ENCODE assay signal across 20 mouse cellular contexts in the genomic region with DNA sequence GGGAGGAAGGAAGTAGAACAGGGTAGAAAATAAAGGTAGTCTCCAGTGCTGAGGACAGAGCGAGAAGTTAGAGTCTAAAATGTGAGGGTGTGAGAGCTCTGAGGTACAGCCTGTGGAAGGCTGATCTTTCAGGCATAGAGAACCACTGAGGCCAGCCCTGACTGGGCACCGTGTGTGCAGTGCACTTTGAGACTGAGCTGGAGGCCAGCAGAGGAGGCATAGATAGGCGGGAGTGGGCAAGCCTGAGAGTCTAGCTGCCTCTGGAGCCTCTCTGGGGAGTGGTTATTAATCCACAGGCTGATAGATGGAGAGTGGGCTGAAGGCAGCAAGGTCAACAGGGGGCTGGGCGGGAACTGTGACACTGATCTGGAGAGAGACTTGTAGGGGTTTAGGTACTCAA. TPM values are rescaled to one million over a fixed set of nuclear protein-coding genes. Genes with fewer than 3 reads are reported as not detected.
DNase-seq lines count a peak whose midpoint lies in the region; ATAC-seq lines count a peak whose summit lies in the region.
"Had no signal": no experiment of that assay in that cellular context is flagged by ENCODE, and none has a peak within 500 bp of the region (broad histone marks: within the 10 kb centered on the region; RNA-seq: fewer than 3 reads in every experiment).

No protein-coding gene starts in this region.

- ATAC-seq in forebrain, embryonic 13.5 days: no peak
- no peak for ATAC-seq in forebrain, embryonic 16.5 days
- ATAC-seq in lung, embryonic 16.5 days (ENCODE audit: low read depth): no peak
- peak; percentile 63 for ATAC-seq in intestine, embryonic 16.5 days

- H3K27me3 ChIP-seq in forebrain, embryonic 13.5 days: no peaks in the 10 kb centered on the region
- H3K27me3 ChIP-seq in forebrain, embryonic 16.5 days (replicated peaks; ENCODE audit: control insufficient read depth, insufficient read depth, low read length): no peaks in the 10 kb centered on the region
- no peaks in the 10 kb centered on the region for H3K27me3 ChIP-seq in lung, embryonic 16.5 days (ENCODE audit: control insufficient read depth, insufficient read depth, low read depth, low read length)
- H3K27me3 ChIP-seq in intestine, embryonic 16.5 days (replicated peaks; ENCODE audit: control insufficient read depth, insufficient read depth, low read length): no peaks in the 10 kb centered on the region
- H3K27me3 ChIP-seq: embryonic facial prominence, embryonic 15.5 days; hindbrain, embryonic 12.5 days; limb, embryonic 15.5 days; neural tube, embryonic 13.5 days had no signal

- 79% methylated on average over 4 of the region's 4 CpGs for WGBS in forebrain, embryonic 13.5 days
- 85% methylated on average over 4 of the region's 4 CpGs for WGBS in forebrain, embryonic 16.5 days
- 35% methylated on average over 4 of the region's 4 CpGs for WGBS in lung, embryonic 16.5 days
- 47% methylated on average over 4 of the region's 4 CpGs for WGBS in intestine, embryonic 16.5 days

- H3K27ac ChIP-seq in forebrain, embryonic 13.5 days: no peak overlapping the region
- H3K27ac ChIP-seq in forebrain, embryonic 16.5 days (ENCODE audit: low read length): no peak overlapping the region
- H3K27ac ChIP-seq in lung, embryonic 16.5 days (ENCODE audit: low read length): peak overlapping the region; percentile 59; the same call in 1 of the 2 replicates
- H3K27ac ChIP-seq in intestine, embryonic 16.5 days (ENCODE audit: low read length): peak overlapping the region; percentile 65
- H3K27ac ChIP-seq: embryonic facial prominence, embryonic 15.5 days; limb, embryonic 15.5 days; liver, embryonic 15.5 days had no signal

- peaks cover 29% of the 10 kb centered on the region for H3K4me1 ChIP-seq in forebrain, embryonic 13.5 days
- H3K4me1 ChIP-seq in forebrain, embryonic 16.5 days (replicated peaks; ENCODE audit: control insufficient read depth, insufficient read depth, low read length): peaks cover 20% of the 10 kb centered on the region
- peaks cover 25% of the 10 kb centered on the region for H3K4me1 ChIP-seq in lung, embryonic 16.5 days (replicated peaks; ENCODE audit: control insufficient read depth, insufficient read depth, low read length)
- H3K4me1 ChIP-seq in intestine, embryonic 16.5 days (ENCODE audit: control insufficient read depth, insufficient read depth, low read length): peaks cover 21% of the 10 kb centered on the region

- H3K9me3 ChIP-seq in forebrain, embryonic 13.5 days (replicated peaks): no peaks in the 10 kb centered on the region
- no peaks in the 10 kb centered on the region for H3K9me3 ChIP-seq in forebrain, embryonic 16.5 days (ENCODE audit: control insufficient read depth, low read length)
- H3K9me3 ChIP-seq in lung, embryonic 16.5 days (ENCODE audit: control insufficient read depth, low read length): no peaks in the 10 kb centered on the region
- no peaks in the 10 kb centered on the region for H3K9me3 ChIP-seq in intestine, embryonic 16.5 days (ENCODE audit: control insufficient read depth, low read length)
- H3K9me3 ChIP-seq: embryonic facial prominence, embryonic 15.5 days; hindbrain, embryonic 12.5 days; limb, embryonic 15.5 days; liver, embryonic 15.5 days; neural tube, embryonic 13.5 days had no signal

- H3K36me3 ChIP-seq in forebrain, embryonic 13.5 days (ENCODE audit: poor library complexity, severe bottlenecking): 0 out of 2 replicates have a peak, but pooled peaks cover 1% of the 10 kb centered on the region
- H3K36me3 ChIP-seq in forebrain, embryonic 16.5 days (ENCODE audit: control insufficient read depth, insufficient read depth): no peaks in the 10 kb centered on the region
- no peaks in the 10 kb centered on the region; the same call in 1 of the 2 replicates for H3K36me3 ChIP-seq in lung, embryonic 16.5 days (ENCODE audit: control insufficient read depth, insufficient read depth, low read length)
- no peaks in the 10 kb centered on the region for H3K36me3 ChIP-seq in intestine, embryonic 16.5 days (ENCODE audit: control insufficient read depth, insufficient read depth, low read length)
- H3K36me3 ChIP-seq: embryonic facial prominence, embryonic 15.5 days; hindbrain, embryonic 12.5 days; limb, embryonic 15.5 days had no signal

- no peak overlapping the region for H3K4me2 ChIP-seq in forebrain, embryonic 13.5 days
- H3K4me2 ChIP-seq in forebrain, embryonic 16.5 days (ENCODE audit: low read length): no peak overlapping the region
- H3K4me2 ChIP-seq in lung, embryonic 16.5 days (ENCODE audit: low read depth, low read length): no peak overlapping the region
- H3K4me2 ChIP-seq in intestine, embryonic 16.5 days (ENCODE audit: low read depth, low read length): no peak overlapping the region
- H3K4me2 ChIP-seq: embryonic facial prominence, embryonic 15.5 days; limb, embryonic 15.5 days; liver, embryonic 15.5 days had no signal

- H3K4me3 ChIP-seq in forebrain, embryonic 13.5 days: no peak overlapping the region
- H3K4me3 ChIP-seq in forebrain, embryonic 16.5 days (replicated peaks; ENCODE audit: low read length): no peak overlapping the region
- no peak overlapping the region for H3K4me3 ChIP-seq in lung, embryonic 16.5 days (ENCODE audit: low read length)
- H3K4me3 ChIP-seq in intestine, embryonic 16.5 days (ENCODE audit: low read length): no peak overlapping the region
- H3K4me3 ChIP-seq: embryonic facial prominence, embryonic 15.5 days; hindbrain, embryonic 12.5 days; limb, embryonic 15.5 days; liver, embryonic 15.5 days; megakaryocyte, embryonic 14.5 days had no signal

- DNase-seq in lung, postnatal 36 days: no peak
- DNase-seq in embryo, embryonic 11 days: peak; percentile 20
- DNase-seq in right cerebral cortex, adult 18-20 months: no peak
- DNase-seq: adrenal gland, postnatal 36 days; cerebellum, adult 18-20 months; gastrocnemius, postnatal 14 days; kidney, adult 2 months; kidney, postnatal 10 days; lung, postnatal 14 days; spleen, adult 18-20 months had no signal

- H3K9ac ChIP-seq in forebrain, embryonic 13.5 days: 0 out of 2 replicates have a peak overlapping the region, but pooled peaks have one; percentile 19
- H3K9ac ChIP-seq in forebrain, embryonic 16.5 days (replicated peaks; ENCODE audit: low read depth, low read length): no peak overlapping the region
- H3K9ac ChIP-seq in lung, embryonic 16.5 days (ENCODE audit: low read length): no peak overlapping the region
- no peak overlapping the region for H3K9ac ChIP-seq in intestine, embryonic 16.5 days (ENCODE audit: low read depth, low read length)
- H3K9ac ChIP-seq: embryonic facial prominence, embryonic 15.5 days; hindbrain, embryonic 12.5 days; limb, embryonic 15.5 days; liver, embryonic 15.5 days; neural tube, embryonic 13.5 days had no signal

RNA-seq across cellular contexts. Expression of a gene that starts 1.7 kb away (rescaled TPM):
- 153 and 172 TPM in 2 replicates for polyA plus RNA-seq in forebrain, embryonic 13.5 days (2015; fragmentation: Nextera tagmentation; extraction: Ambion mirVana)
- polyA plus RNA-seq in forebrain, embryonic 16.5 days (2015; fragmentation: Nextera tagmentation; extraction: Ambion mirVana): 183 and 224 TPM in 2 replicates
- polyA plus RNA-seq in lung, embryonic 16.5 days (2015; fragmentation: Nextera tagmentation; extraction: Ambion mirVana): 62.1 and 68.1 TPM in 2 replicates
- 57.2 and 59.4 TPM in 2 replicates for polyA plus RNA-seq in intestine, embryonic 16.5 days (2015; fragmentation: Nextera tagmentation; extraction: Ambion mirVana)

RNA-seq across cellular contexts. Expression of a gene that starts 26.3 kb away (rescaled TPM):
- polyA plus RNA-seq in forebrain, embryonic 13.5 days (2015; fragmentation: Nextera tagmentation; extraction: Ambion mirVana): 15.2 and 17.6 TPM in 2 replicates
- 20.5 and 35.1 TPM in 2 replicates for polyA plus RNA-seq in forebrain, embryonic 16.5 days (2015; fragmentation: Nextera tagmentation; extraction: Ambion mirVana)
- 13.2 and 15.4 TPM in 2 replicates for polyA plus RNA-seq in lung, embryonic 16.5 days (2015; fragmentation: Nextera tagmentation; extraction: Ambion mirVana)
- 11.3 and 14.5 TPM in 2 replicates for polyA plus RNA-seq in intestine, embryonic 16.5 days (2015; fragmentation: Nextera tagmentation; extraction: Ambion mirVana)

RNA-seq across cellular contexts. Expression of a gene that starts 44.2 kb away (rescaled TPM):
- 13.3 and 14.4 TPM in 2 replicates for polyA plus RNA-seq in forebrain, embryonic 13.5 days (2015; fragmentation: Nextera tagmentation; extraction: Ambion mirVana)
- polyA plus RNA-seq in forebrain, embryonic 16.5 days (2015; fragmentation: Nextera tagmentation; extraction: Ambion mirVana): 18.9 and 22.3 TPM in 2 replicates
- polyA plus RNA-seq in lung, embryonic 16.5 days (2015; fragmentation: Nextera tagmentation; extraction: Ambion mirVana): 0.11 and 0.14 TPM in 2 replicates
- 0.47 and 0.61 TPM in 2 replicates for polyA plus RNA-seq in intestine, embryonic 16.5 days (2015; fragmentation: Nextera tagmentation; extraction: Ambion mirVana)

Comparison
In these comparisons a context has a peak if more than half of its experiments do, and no peak if none do; other contexts are left out.
1. H3K27ac ChIP-seq: peak in lung, embryonic 16.5 days (single experiment) and intestine, embryonic 16.5 days (single experiment); none in forebrain, embryonic 13.5 days (single experiment) and forebrain, embryonic 16.5 days (single experiment).